Mouse (Mus musculus) liver, adult 2 months (tissue): ENCODE data around the gene Tmcc3. TPM values are rescaled to one million over a fixed set of nuclear protein-coding genes. Genes with fewer than 3 reads are reported as not detected.

ENCODE experiments used
- DNase-seq: peaks from one replicate; pipeline ENCODE4 v3.0.0-alpha.2; 2011; ENCODE audit warnings: low read depth, low spot score; ENCODE audit errors: extremely low read depth
- H3K27ac ChIP-seq: fragments of 200-500 bp; replicated peaks from 2 replicates; pipeline ENCODE4 v1.5.1; 2012; ENCODE audit warnings: low read depth, mild to moderate bottlenecking, control low read depth, inconsistent platforms, low read length; ENCODE audit not compliant: insufficient read depth
- H3K27me3 ChIP-seq: fragments of 200-500 bp; 2 replicates; pipeline ENCODE4 v1.6.1; 2012; ENCODE audit warnings: mild to moderate bottlenecking, moderate library complexity, low read length, inconsistent platforms; ENCODE audit not compliant: control insufficient read depth, insufficient read depth
- H3K36me3 ChIP-seq: fragments of 200-500 bp; 2 replicates; pipeline ENCODE4 v1.6.1; 2012; ENCODE audit warnings: low read length, inconsistent platforms; ENCODE audit not compliant: control insufficient read depth, insufficient read depth
- H3K4me1 ChIP-seq: fragments of 200-500 bp; 2 replicates; pipeline ENCODE4 v1.6.1; 2011; ENCODE audit warnings: low read length; ENCODE audit not compliant: control insufficient read depth, insufficient read depth
- H3K4me3 ChIP-seq: fragments of 200-500 bp; 2 replicates; pipeline ENCODE4 v1.5.1; 2011; ENCODE audit warnings: low read depth, mild to moderate bottlenecking, control low read depth, low read length, moderate library complexity; ENCODE audit not compliant: insufficient read depth
- H3K79me2 ChIP-seq: fragments of 200-500 bp; 2 replicates; pipeline ENCODE4 v1.6.1; 2012; ENCODE audit warnings: inconsistent platforms, mild to moderate bottlenecking, low read length, moderate library complexity; ENCODE audit not compliant: control insufficient read depth, insufficient read depth
- H3K9ac ChIP-seq: fragments of 200-500 bp; 2 replicates; pipeline ENCODE4 v1.6.1; 2012; ENCODE audit warnings: low read depth, mild to moderate bottlenecking, control low read depth, inconsistent platforms, low read length
- CTCF ChIP-seq: fragments of 200-500 bp; IDR thresholded peaks from 2 replicates; pipeline ENCODE4 v1.5.1; 2011; ENCODE audit warnings: low read depth, low read length, control low read depth
- POLR2A ChIP-seq: fragments of 200-500 bp; IDR thresholded peaks from 2 replicates; pipeline ENCODE4 v1.6.1; 2011; ENCODE audit warnings: low read length, control low read depth; ENCODE audit not compliant: insufficient read depth; ENCODE audit errors: extremely low read depth
- WGBS: fragments of 180-500 bp; shearing (Covaris S2); methylation state at CpG from one replicate; pipeline ENCODE4 v1.1.7; 2018; 5-methylcytosine and 5-hydroxymethylcytosine counted together
- polyA plus RNA-seq: library from polyadenylated mRNA; depleted of rRNA; stranded (reverse); fragments of >200 nt; gene quantifications from 2 replicates; pipeline ENCODE4 v1.2.3, GENCODE M21; 2012
- total RNA-seq: library from RNA; depleted of rRNA; stranded (reverse); fragments of >200 nt; gene quantifications from 2 replicates; pipeline ENCODE4 v1.2.3, GENCODE M21; 2014

Tmcc3 gene
- total and polyA plus RNA-seq, 2 experiments, result 3.2 to 7.9 TPM

- TF ChIP-seq CTCF (no peak), POLR2A (no peak)
- Histone ChIP-seq H3K9ac (no peak overlapping the region), H3K36me3 (no peaks in the 10 kb centered on the region), H3K79me2 (no peaks in the 10 kb centered on the region), H3K4me3 (no peak overlapping the region), H3K27me3 (no peaks in the 10 kb centered on the region), H3K4me1 (peaks cover 2% of the 10 kb centered on the region), H3K27ac (no peak overlapping the region)
- no peak for DNase-seq
- WGBS, result 85% methylated on average over 2 of the region's 2 CpGs
These were observed 151.7 kb downstream of the Tmcc3 start for GRCm38 (mm10) chr10:94463410-94463809.

- Histone ChIP-seq H3K27ac (no peak overlapping the region), H3K36me3 (no peaks in the 10 kb centered on the region), H3K9ac (no peak overlapping the region), H3K4me3 (no peak overlapping the region), H3K79me2 (no peaks in the 10 kb centered on the region), H3K4me1 (peaks cover 2% of the 10 kb centered on the region), H3K27me3 (no peaks in the 10 kb centered on the region)
- DNase-seq, result no peak
- TF ChIP-seq POLR2A, result no peak
- no peak for TF ChIP-seq CTCF
- 87% methylated on average over 6 of the region's 6 CpGs for WGBS
These were observed 153.9 kb downstream of the Tmcc3 start for GRCm38 (mm10) chr10:94465646-94466045.

- no peak for TF ChIP-seq POLR2A
- TF ChIP-seq CTCF, result no peak
- Histone ChIP-seq H3K27me3 (no peaks in the 10 kb centered on the region), H3K4me3 (no peak overlapping the region), H3K27ac (no peak overlapping the region), H3K9ac (no peak overlapping the region), H3K4me1 (peaks cover 2% of the 10 kb centered on the region), H3K36me3 (no peaks in the 10 kb centered on the region), H3K79me2 (no peaks in the 10 kb centered on the region)
- peak; percentile 80 for DNase-seq
- 15% methylated on average over 7 of the region's 7 CpGs for WGBS
These were observed 154.6 kb downstream of the Tmcc3 start for GRCm38 (mm10) chr10:94466313-94466712.

GRCm38 (mm10) chr10:94471487-94471886 is 159.7 kb downstream of the Tmcc3 start:
- Histone ChIP-seq H3K9ac (no peak overlapping the region), H3K36me3 (no peaks in the 10 kb centered on the region), H3K4me3 (no peak overlapping the region), H3K27me3 (no peaks in the 10 kb centered on the region), H3K27ac (no peak overlapping the region), H3K79me2 (no peaks in the 10 kb centered on the region), H3K4me1 (peaks cover under 1% of the 10 kb centered on the region; the same call in 1 of the 2 replicates)
- TF ChIP-seq POLR2A, result no peak
- no peak for TF ChIP-seq CTCF
- DNase-seq, result peak; percentile 44
- WGBS, result 65% methylated on average over 8 of the region's 8 CpGs

GRCm38 (mm10) chr10:94473501-94473900 is 161.8 kb downstream of the Tmcc3 start:
- no peak overlapping the region for H3K9ac ChIP-seq
- 88% methylated on average over 5 of the region's 5 CpGs for WGBS
- no peak for DNase-seq
- H3K27ac ChIP-seq, result no peak overlapping the region
- H3K27me3 ChIP-seq, result no peaks in the 10 kb centered on the region
- no peaks in the 10 kb centered on the region for H3K79me2 ChIP-seq
- H3K36me3 ChIP-seq, result no peaks in the 10 kb centered on the region
- H3K4me3 ChIP-seq, result no peak overlapping the region
- TF ChIP-seq CTCF (no peak), POLR2A (no peak)
- H3K4me1 ChIP-seq, result peaks cover 6% of the 10 kb centered on the region

GRCm38 (mm10) chr10:94474185-94474584 is 162.4 kb downstream of the Tmcc3 start:
- Histone ChIP-seq H3K4me3 (no peak overlapping the region), H3K36me3 (no peaks in the 10 kb centered on the region), H3K9ac (no peak overlapping the region), H3K4me1 (peaks cover 6% of the 10 kb centered on the region), H3K79me2 (no peaks in the 10 kb centered on the region), H3K27me3 (no peaks in the 10 kb centered on the region), H3K27ac (no peak overlapping the region)
- TF ChIP-seq CTCF (no peak), POLR2A (no peak)
- peak; percentile 40 for DNase-seq
- WGBS, result 79% methylated on average over 5 of the region's 5 CpGs
